Mouse (Mus musculus): ENCODE results near the gene Gm11627.

Gene Gm11627

DNA sequence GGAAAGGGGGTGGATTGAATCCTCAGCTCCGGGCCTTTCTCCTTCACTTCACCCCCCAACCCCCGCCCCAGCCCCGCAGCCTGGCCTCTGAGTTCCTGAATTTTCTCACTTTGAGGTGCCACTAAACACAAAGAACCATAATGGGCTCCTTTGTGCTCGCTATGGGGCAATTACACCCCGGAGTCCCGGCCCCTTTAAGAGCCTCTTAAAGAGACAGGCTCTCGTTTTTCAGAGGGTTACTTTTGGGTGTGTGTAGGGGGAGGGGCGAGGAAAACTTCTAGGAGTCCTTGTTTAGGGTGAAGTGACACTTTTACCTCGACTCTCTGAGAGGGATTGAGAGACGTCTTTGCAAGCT, 24.2 kb upstream of the Gm11627 start:
- DNase-seq (ENCODE audit: extremely low read depth, insufficient read length, low spot score), result peak; percentile 71

GRCm38 (mm10) chr11:102602816-102603495, 23.7 kb upstream of the Gm11627 start:
- no peak for DNase-seq (ENCODE audit: extremely low read depth, insufficient read length, low spot score)

- DNase-seq (ENCODE audit: extremely low read depth, insufficient read length, low spot score), result no peak
These were observed 20.7 kb upstream of the Gm11627 start for GRCm38 (mm10) chr11:102599912-102600311.

GRCm38 (mm10) chr11:102595341-102595820, 16.1 kb upstream of the Gm11627 start:
- DNase-seq (ENCODE audit: extremely low read depth, insufficient read length, low spot score), result no peak

DNA sequence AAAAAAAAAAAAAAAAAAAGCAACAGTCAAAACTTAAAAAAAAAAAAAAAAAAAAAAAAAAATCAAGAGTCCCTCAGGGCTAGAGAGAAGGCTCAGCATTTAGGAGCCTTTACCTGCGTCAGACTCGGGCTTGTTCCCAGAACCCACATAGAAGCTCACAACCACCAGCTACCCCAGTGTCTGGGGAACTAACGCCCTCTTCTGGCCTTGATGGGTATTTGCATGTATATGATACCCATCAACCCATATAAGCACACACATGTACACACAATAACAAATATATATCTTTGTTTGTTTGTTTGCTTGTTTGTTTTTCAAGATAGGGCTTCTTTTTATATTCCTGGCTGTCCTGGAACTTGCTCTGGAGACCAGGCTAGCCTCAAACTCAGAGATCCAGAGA, 8.3 kb upstream of the Gm11627 start:
- no peak for DNase-seq (ENCODE audit: extremely low read depth, insufficient read length, low spot score)

DNA sequence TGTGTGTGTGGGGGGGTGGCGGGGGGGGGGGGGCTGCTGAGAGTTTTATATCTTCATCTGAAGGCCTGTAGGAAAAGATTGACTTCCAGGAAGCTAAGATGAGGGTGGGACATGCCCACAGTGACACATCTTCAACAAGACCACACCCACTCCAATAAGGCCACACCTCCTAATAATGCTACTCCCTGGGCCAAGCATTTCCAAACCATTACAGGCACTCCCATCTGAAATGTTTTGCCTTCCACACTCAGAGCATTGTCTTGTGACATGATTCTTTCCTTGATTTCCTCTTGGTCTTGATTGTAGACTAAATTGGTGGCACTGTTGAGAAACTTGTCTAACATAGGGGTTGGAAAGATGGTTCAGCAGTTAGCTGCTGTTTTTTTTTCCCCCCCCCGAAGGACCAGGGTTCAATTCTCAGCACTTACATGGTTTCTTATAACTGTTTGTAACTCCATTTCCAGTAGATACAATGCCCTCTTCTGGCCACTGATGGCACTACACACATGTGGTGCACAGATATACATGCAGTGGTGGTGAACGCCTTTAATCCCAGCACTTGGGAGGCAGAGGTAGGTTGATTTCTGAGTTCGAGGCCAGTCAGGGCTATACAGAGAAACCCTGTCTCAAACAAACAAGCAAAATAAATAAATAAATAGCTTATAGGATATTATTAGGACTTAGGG, 7.3 kb upstream of the Gm11627 start:
- no peak for DNase-seq (ENCODE audit: extremely low read depth, insufficient read length, low spot score)

DNA sequence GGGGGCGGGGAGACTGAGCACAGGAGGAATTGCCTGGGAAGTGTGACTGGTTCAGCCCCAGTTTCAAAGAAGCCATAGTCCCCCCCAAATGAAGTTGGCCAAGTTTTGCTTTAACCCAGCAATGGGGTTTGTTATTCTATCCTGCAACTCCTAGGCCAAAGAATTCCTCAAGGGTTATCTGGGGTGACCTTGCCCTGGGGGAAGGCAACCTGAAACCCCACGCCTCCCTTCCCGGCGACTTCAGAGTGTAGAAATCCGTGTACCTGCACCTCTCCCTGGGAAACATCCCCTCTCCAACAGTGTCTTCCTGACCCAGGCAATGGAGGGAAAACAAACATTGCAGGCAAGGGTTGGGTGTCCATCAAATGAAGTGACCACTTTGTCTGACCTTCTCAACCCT, 3.5 kb upstream of the Gm11627 start:
- DNase-seq (ENCODE audit: extremely low read depth, insufficient read length, low spot score), result no peak

DNA sequence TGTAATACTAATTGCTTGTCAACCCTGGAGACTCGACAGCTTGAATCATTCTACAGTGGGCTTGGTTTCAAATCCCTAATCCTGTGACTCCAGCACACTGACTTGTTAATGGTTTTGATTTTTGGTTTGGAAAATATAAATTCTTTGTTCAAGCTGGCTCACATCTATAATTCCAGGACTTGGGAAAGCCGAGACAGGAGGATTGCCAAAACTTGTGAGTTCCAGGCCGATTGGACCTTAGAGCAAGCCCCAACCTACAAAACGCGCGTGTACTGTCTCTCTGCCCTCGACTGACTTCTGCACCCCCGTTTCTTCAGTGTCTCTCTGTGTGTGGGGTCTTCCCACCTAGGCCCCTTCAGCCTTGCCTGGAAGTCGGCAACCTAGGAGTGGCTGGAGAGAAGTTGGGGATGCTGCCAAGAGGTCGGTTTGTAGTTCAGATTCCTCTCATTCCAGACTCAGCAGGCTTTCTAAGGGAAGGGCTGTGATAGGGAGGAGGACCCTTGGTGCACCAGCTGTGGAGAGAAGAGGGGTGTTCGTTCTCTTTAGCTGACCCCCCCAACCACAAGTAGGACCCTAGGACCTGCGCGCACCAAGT, 2.9 kb upstream of the Gm11627 start:
- peak; percentile 79 for DNase-seq (ENCODE audit: extremely low read depth, insufficient read length, low spot score)

- no peak for DNase-seq (ENCODE audit: extremely low read depth, insufficient read length, low spot score)
These were observed 2.2 kb upstream of the Gm11627 start for GRCm38 (mm10) chr11:102581281-102582015.

DNA sequence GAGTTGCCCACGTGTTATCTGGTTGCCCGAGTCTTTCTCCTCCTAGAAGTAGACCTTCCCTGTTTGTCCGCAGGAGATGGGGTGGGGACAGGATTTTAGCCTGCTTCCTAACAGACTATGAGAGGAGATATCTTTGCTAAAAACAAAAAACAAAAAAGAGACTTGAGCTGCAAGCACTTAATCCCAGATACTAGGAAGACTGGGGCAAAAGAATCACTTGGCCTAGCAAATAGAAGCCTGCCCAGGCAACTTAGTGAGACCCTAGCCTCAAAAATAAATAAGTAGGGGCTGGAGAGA, 721 bp upstream of the Gm11627 start:
- DNase-seq (ENCODE audit: extremely low read depth, insufficient read length, low spot score), result no peak

DNA sequence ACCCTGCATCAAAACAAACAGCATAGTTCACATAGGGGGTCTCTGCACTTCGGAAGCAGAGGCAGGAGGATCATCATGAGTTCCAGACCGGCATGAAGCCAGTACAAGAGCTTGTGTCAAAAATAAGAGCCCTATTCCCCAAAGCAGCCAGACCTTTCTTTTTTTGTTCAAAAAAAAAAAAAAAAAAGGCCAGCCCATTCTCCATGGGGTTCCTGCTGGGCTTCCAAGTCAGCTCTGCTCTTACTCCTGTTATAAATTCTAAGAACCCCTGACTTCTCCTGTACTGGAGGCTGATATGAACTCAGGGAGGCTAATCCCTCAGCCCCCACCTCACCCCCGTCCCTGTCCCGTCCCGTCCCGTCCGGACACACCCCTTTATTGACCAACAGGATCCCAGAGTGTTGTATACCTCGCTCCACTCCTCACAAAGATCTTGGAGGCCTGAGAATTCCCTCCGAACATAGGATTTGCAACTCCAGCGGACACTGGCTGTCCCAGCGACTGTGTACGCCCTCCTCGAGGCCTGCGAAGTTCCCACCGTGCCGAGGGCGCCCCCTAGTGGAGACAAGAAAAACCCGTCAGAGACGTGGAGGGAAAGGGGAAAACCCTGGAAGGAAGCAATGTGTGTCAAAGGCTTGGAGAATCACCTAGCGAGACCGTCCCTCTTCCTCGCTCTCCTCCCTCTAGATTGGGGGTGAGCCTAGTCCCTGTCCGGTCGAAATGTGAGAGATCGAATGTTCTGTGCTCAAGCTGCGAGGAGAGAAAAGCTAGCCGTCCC, 731 bp downstream of the Gm11627 start:
- peak; percentile 73 for DNase-seq (ENCODE audit: extremely low read depth, insufficient read length, low spot score)

DNA sequence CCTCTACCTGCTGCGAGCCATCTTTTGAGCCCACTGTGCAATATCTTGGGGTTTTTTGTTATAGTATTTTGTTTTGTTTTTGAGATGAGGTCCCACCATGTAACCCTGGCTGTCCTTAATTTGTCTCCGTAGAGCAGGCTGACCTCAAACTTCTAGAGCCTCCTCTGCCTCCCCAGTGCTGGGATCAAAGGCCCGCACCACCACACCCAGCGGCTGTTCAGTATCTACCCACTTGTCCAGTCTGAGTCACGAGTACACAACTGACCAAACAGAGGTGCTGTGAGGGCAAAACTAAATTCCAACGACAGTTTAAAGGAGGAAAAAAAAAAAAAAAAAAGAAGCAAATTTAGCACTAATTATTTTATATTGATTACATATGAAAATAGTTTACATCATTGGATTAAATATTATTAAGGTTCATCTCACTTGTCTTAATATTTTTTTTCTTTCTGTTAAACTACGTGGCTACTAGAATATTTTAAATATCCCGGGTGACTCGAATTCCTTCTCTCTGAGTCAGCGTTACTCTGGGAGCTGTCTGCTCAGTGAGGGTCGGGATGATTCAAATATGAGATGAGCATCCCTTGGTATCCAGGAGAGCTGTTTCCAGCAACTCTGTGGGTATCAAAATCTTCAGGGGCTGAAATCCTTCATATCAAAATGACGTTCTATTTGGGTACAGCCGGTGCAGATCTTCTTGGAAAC, 3.1 kb downstream of the Gm11627 start:
- peak; percentile 67 for DNase-seq (ENCODE audit: extremely low read depth, insufficient read length, low spot score)

- no peak for DNase-seq (ENCODE audit: extremely low read depth, insufficient read length, low spot score)
These were observed 4.2 kb downstream of the Gm11627 start for GRCm38 (mm10) chr11:102575034-102575433.

GRCm38 (mm10) chr11:102572866-102573663, 6.2 kb downstream of the Gm11627 start:
- DNase-seq (ENCODE audit: extremely low read depth, insufficient read length, low spot score), result peak; percentile 39

- no peak for DNase-seq (ENCODE audit: extremely low read depth, insufficient read length, low spot score)
These were observed 10.4 kb downstream of the Gm11627 start for GRCm38 (mm10) chr11:102568756-102569377.

DNA sequence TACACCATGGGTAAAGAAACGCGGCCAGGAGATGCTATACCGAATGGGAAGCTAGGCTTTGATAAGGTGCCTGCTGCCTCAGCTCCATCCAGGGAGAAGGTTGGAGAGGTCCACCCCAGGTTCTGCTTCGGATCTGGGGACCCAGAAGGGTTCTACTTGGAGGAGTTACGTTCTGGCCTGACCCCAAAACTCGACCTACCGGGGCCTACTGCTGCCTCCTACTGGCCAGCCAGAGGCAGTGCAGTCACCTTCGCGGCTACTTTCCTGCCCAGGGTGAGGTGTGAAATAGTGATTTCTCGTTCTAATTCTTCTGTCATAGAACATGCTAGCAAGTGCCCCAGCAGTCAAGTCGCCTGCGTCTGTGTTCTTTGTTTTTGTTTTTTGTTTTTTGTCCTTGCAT, 11.1 kb downstream of the Gm11627 start:
- no peak for DNase-seq (ENCODE audit: extremely low read depth, insufficient read length, low spot score)

- DNase-seq (ENCODE audit: extremely low read depth, insufficient read length, low spot score), result no peak
These were observed 11.5 kb downstream of the Gm11627 start for GRCm38 (mm10) chr11:102567723-102568122.

- no peak for DNase-seq (ENCODE audit: extremely low read depth, insufficient read length, low spot score)
These were observed 12.1 kb downstream of the Gm11627 start for GRCm38 (mm10) chr11:102567157-102567556.

GRCm38 (mm10) chr11:102566290-102566689, 13.0 kb downstream of the Gm11627 start:
- DNase-seq (ENCODE audit: extremely low read depth, insufficient read length, low spot score), result no peak

Data from 3134 (cell line).